ENCODE assay signal across 7 mouse cellular contexts in the genomic region with DNA sequence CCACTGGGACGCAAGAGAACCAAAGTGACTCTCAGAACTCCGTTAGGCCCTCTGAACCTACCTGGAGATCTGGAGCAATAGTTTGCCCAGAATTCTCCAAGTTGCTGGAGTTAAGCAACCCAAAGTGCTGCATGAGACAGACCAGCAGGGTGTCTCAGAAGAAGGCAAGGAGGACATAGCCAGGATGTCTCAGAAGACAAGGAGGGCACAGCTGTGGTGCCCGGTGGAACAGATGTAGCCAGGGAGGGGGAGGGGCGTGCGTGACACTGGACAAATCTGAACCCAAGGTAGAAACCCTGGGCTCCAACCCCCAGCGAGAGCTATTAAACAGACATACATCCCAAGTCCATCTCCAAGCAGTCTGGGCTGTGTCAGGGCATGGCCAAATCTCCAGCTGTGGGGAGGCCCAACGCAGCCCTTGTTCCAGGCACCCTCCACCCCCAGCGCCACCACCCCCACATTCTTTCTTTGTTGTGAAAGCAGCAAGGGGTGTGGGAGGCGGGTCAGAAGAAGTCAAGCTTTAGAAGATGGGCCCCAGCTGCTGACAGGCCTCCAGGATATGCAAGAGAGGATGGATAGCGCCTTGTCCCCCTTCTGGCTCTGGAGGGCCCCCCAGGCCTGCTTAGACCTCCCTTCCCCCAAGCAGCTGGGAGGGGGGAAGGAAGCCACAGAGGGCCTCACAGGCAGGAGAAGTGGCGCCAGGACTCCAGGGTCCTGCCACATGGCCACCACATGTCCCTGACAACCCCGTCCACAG. TPM values are rescaled to one million over a fixed set of nuclear protein-coding genes. Genes with fewer than 3 reads are reported as not detected.
DNase-seq lines count a peak whose midpoint lies in the region; ATAC-seq and TF ChIP-seq lines count a peak whose summit lies in the region.

No protein-coding gene starts in this region.

- peak; percentile 22; the same call in 1 of the 2 replicates for ATAC-seq in heart, embryonic 14.5 days (ENCODE audit: insufficient number of reproducible peaks, insufficient read depth, low FRiP score, low read depth)
- ATAC-seq in kidney, postnatal 0 days (replicated peaks; ENCODE audit: low FRiP score, low read depth), result peak; percentile 85
- no peak for ATAC-seq in cerebellum, adult (ENCODE audit: insufficient number of reproducible peaks, low FRiP score, low TSS enrichment)

- peak; percentile 70 for DNase-seq in Muller cell, postnatal 12 days (ENCODE audit: inconsistent ontology term)
- peak; percentile 98 for DNase-seq in kidney, postnatal 0 days (ENCODE audit: low spot score)
- peak; percentile 79 for DNase-seq in lung, postnatal 36 days

- H3K27ac ChIP-seq in cortical plate, adult 2 months (ENCODE audit: insufficient read depth, low read length), result no peak overlapping the region
- H3K27ac ChIP-seq in heart, embryonic 14.5 days (replicated peaks in 1 of 2; ENCODE audit: control insufficient read depth in 1 of 2, insufficient read depth in 1 of 2, low read depth in 2 of 2, low read length in 2 of 2), result peak overlapping the region; percentile 97
- peak overlapping the region; percentile 97 for H3K27ac ChIP-seq in kidney, postnatal 0 days
- H3K27ac ChIP-seq in testis, adult 2 months (ENCODE audit: control insufficient read depth, insufficient read depth, low read depth, low read length), result peak overlapping the region; percentile 39; the same call in 1 of the 2 replicates

- no peak for TF ChIP-seq CTCF in cortical plate, adult 2 months (IDR thresholded peaks at IDR 0.05; ENCODE audit: extremely low read depth, insufficient read depth, low read length)
- peak; percentile 19; the same call in 1 of the 2 replicates for TF ChIP-seq CTCF in kidney, postnatal 0 days (IDR thresholded peaks at IDR 0.05; ENCODE audit: low read depth)
- no peak for TF ChIP-seq CTCF in testis, adult 2 months (IDR thresholded peaks at IDR 0.05; ENCODE audit: control insufficient read depth, insufficient read depth, insufficient replicate concordance, low read depth, low read length)

- no peaks in the 10 kb centered on the region for H3K9me3 ChIP-seq in heart, embryonic 14.5 days (ENCODE audit: control insufficient read depth, low read length)
- no peaks in the 10 kb centered on the region for H3K9me3 ChIP-seq in kidney, postnatal 0 days (replicated peaks; ENCODE audit: low read length)

- 10% methylated on average over 12 of the region's 12 CpGs for WGBS in heart, embryonic 14.5 days
- 12% methylated on average over 12 of the region's 12 CpGs for WGBS in kidney, postnatal 0 days

- peak overlapping the region; percentile 89; the same call in 1 of the 2 replicates for H3K4me3 ChIP-seq in cortical plate, adult 2 months (ENCODE audit: insufficient read depth, low read length)
- peak overlapping the region; percentile 51 to 98 for H3K4me3 ChIP-seq in heart, embryonic 14.5 days (ENCODE audit: control insufficient read depth in 1 of 2, insufficient read depth in 1 of 2, low read depth in 1 of 2, low read length in 2 of 2)
- peak overlapping the region; percentile 91 for H3K4me3 ChIP-seq in kidney, postnatal 0 days (replicated peaks; ENCODE audit: low read depth, low read length)
- H3K4me3 ChIP-seq in testis, adult 2 months (ENCODE audit: control insufficient read depth, low read depth, low read length), result peak overlapping the region; percentile 42

- no peaks in the 10 kb centered on the region; the same call in 1 of the 2 replicates for H3K4me1 ChIP-seq in cortical plate, adult 2 months (ENCODE audit: control insufficient read depth, insufficient read depth, low read length)
- peaks cover 23 to 35% of the 10 kb centered on the region in 2 experiments for H3K4me1 ChIP-seq in heart, embryonic 14.5 days (ENCODE audit: control insufficient read depth in 2 of 2, insufficient read depth in 2 of 2, low read length in 2 of 2)
- H3K4me1 ChIP-seq in kidney, postnatal 0 days (replicated peaks; ENCODE audit: insufficient read depth, low read length), result peaks cover 25% of the 10 kb centered on the region
- H3K4me1 ChIP-seq in testis, adult 2 months (ENCODE audit: control insufficient read depth, insufficient read depth, low read length), result peaks cover 14% of the 10 kb centered on the region

- peak overlapping the region; percentile 99 for H3K9ac ChIP-seq in heart, embryonic 14.5 days (ENCODE audit: low read length)
- peak overlapping the region; percentile 95; the same call in 1 of the 2 replicates for H3K9ac ChIP-seq in kidney, postnatal 0 days (ENCODE audit: low read depth, low read length)

- H3K27me3 ChIP-seq in heart, embryonic 14.5 days (ENCODE audit: control insufficient read depth, insufficient read depth, low read length), result no peaks in the 10 kb centered on the region
- H3K27me3 ChIP-seq in kidney, postnatal 0 days (ENCODE audit: insufficient read depth, low read length), result no peaks in the 10 kb centered on the region
- no peaks in the 10 kb centered on the region for H3K27me3 ChIP-seq in testis, adult 2 months (ENCODE audit: control insufficient read depth, insufficient read depth, low read length)

- H3K4me2 ChIP-seq in heart, embryonic 14.5 days (ENCODE audit: low read length), result peak overlapping the region; percentile 85
- H3K4me2 ChIP-seq in kidney, postnatal 0 days (ENCODE audit: low read length), result peak overlapping the region; percentile 80

- H3K36me3 ChIP-seq in heart, embryonic 14.5 days (ENCODE audit: control insufficient read depth, insufficient read depth, low read length), result peaks cover 32% of the 10 kb centered on the region
- 0 out of 2 replicates have a peak, but pooled peaks cover 9% of the 10 kb centered on the region for H3K36me3 ChIP-seq in kidney, postnatal 0 days (ENCODE audit: insufficient read depth, low read length)
- no peaks in the 10 kb centered on the region for H3K36me3 ChIP-seq in testis, adult 2 months (ENCODE audit: control insufficient read depth, insufficient read depth, low read length)

- TF ChIP-seq POLR2A in cortical plate, adult 2 months (IDR thresholded peaks at IDR 0.05; ENCODE audit: extremely low read depth, insufficient read depth, low read length), result no peak
- TF ChIP-seq POLR2A in testis, adult 2 months (IDR thresholded peaks at IDR 0.05; ENCODE audit: control insufficient read depth, low read depth, low read length), result no peak

RNA-seq across cellular contexts. Expression of gene Ptk7, which starts 0.6 kb away (rescaled TPM):
- polyA plus RNA-seq in cortical plate, adult 2 months (2012; rRNA removed), result 6.5 and 6.8 TPM in 2 replicates
- 12.8 and 21.3 TPM in 2 replicates for polyA plus RNA-seq in heart, embryonic 14.5 days (2014; fragmentation: Nextera tagmentation; extraction: Ambion mirVana)
- polyA plus RNA-seq in kidney, postnatal 0 days (2015; fragmentation: Nextera tagmentation; extraction: Ambion mirVana), result 94.0 and 103 TPM in 2 replicates
- polyA plus RNA-seq in testis, adult 2 months (2012; rRNA removed), result 3.1 and 3.2 TPM in 2 replicates

RNA-seq across cellular contexts. Expression of gene Klc4, which starts 16.0 kb away (rescaled TPM):
- 20.0 and 20.6 TPM in 2 replicates for polyA plus RNA-seq in cortical plate, adult 2 months (2012; rRNA removed)
- 20.3 and 21.4 TPM in 2 replicates for polyA plus RNA-seq in heart, embryonic 14.5 days (2014; fragmentation: Nextera tagmentation; extraction: Ambion mirVana)
- polyA plus RNA-seq in kidney, postnatal 0 days (2015; fragmentation: Nextera tagmentation; extraction: Ambion mirVana), result 47.6 and 50.4 TPM in 2 replicates
- polyA plus RNA-seq in testis, adult 2 months (2012; rRNA removed), result 20.7 and 22.7 TPM in 2 replicates

RNA-seq across cellular contexts. Expression of gene Mrpl2, which starts 16.2 kb away (rescaled TPM):
- polyA plus RNA-seq in cortical plate, adult 2 months (2012; rRNA removed), result 46.2 and 52.6 TPM in 2 replicates
- 116 and 122 TPM in 2 replicates for polyA plus RNA-seq in heart, embryonic 14.5 days (2014; fragmentation: Nextera tagmentation; extraction: Ambion mirVana)
- polyA plus RNA-seq in kidney, postnatal 0 days (2015; fragmentation: Nextera tagmentation; extraction: Ambion mirVana), result 144 and 157 TPM in 2 replicates
- polyA plus RNA-seq in testis, adult 2 months (2012; rRNA removed), result 25.5 and 33.7 TPM in 2 replicates

RNA-seq across cellular contexts. Expression of gene Cul7, which starts 20.3 kb away (rescaled TPM):
- polyA plus RNA-seq in cortical plate, adult 2 months (2012; rRNA removed), result 25.8 and 27.4 TPM in 2 replicates
- polyA plus RNA-seq in heart, embryonic 14.5 days (2014; fragmentation: Nextera tagmentation; extraction: Ambion mirVana), result 31.3 and 34.3 TPM in 2 replicates
- 29.0 and 33.3 TPM in 2 replicates for polyA plus RNA-seq in kidney, postnatal 0 days (2015; fragmentation: Nextera tagmentation; extraction: Ambion mirVana)
- polyA plus RNA-seq in testis, adult 2 months (2012; rRNA removed), result 6.7 and 7.6 TPM in 2 replicates

RNA-seq across cellular contexts. Expression of gene Rrp36, which starts 44.3 kb away (rescaled TPM):
- 28.1 and 29.5 TPM in 2 replicates for polyA plus RNA-seq in cortical plate, adult 2 months (2012; rRNA removed)
- 33.9 and 36.9 TPM in 2 replicates for polyA plus RNA-seq in heart, embryonic 14.5 days (2014; fragmentation: Nextera tagmentation; extraction: Ambion mirVana)
- 44.4 and 47.2 TPM in 2 replicates for polyA plus RNA-seq in kidney, postnatal 0 days (2015; fragmentation: Nextera tagmentation; extraction: Ambion mirVana)
- 11.2 and 12.5 TPM in 2 replicates for polyA plus RNA-seq in testis, adult 2 months (2012; rRNA removed)
